Mouse (Mus musculus) kidney, postnatal 36 days (tissue): ENCODE data around the gene Elmod3.
A peak's percentile ranks its signal among the peaks of the same experiment; 100 is the strongest.

Source experiments
- DNase-seq, 2 experiments: peaks; one replicate each; pipeline ENCODE4 v3.0.0; 2021 to 2022; ENCODE audit warnings: mixed read lengths in 2 of 2

Elmod3 gene

DNA sequence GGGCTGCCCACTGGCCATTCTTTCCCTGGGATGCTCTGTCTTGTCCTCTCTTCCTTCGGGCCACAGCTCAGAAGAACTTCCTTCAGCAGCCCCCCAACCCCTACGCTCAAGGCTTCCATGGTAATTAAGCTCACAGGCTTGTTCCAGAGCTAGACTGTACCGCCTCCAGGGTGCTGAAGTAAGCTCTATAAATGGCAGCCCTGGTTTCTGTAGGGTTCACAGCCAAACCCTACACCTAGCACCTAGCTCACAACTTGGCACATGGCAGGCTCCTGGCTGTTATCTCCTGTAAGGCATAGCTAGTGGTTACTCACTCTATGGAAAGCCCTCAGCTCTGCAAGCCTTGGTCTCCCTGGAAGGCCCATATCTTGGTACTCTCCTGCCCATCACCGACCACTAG lies 65.6 kb downstream of the Elmod3 start:
- DNase-seq = no peak

DNA sequence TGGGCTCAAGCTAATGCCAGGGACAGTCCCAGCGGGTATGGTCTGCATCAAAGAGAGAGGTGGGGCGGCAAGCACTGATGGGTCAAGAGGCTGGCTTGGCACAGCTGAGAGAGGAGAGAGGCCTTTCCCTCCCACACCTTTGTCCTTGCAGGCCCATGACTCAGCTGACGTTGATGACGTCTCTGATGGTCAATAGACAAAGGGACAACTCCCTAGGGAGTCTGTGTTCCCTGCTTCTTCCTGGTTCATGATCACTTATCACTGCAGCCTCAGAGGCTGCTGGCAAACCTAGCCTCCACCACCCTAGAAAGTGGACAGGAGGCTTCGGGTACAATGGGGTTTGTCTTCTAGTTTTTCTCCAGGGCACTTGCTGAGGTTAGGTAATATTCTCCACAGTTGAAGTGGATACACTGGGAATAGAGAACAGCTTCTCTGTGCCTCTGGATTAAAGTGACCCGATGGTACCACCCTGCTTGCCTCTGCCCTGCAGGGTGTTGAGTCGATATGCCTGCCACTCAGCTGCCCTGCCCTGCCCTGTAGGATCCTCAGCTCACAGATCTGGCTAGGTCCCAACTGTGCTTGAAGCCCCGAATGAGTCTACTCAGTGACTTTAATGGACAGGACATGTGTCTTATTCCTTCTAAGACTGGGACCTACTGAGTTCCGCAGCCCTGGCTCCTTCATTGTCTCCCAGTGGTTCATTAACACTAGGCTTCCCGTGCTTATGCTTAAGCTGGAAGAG lies 69.6 kb downstream of the Elmod3 start:
- peak; percentile 49 to 84 for DNase-seq

DNA sequence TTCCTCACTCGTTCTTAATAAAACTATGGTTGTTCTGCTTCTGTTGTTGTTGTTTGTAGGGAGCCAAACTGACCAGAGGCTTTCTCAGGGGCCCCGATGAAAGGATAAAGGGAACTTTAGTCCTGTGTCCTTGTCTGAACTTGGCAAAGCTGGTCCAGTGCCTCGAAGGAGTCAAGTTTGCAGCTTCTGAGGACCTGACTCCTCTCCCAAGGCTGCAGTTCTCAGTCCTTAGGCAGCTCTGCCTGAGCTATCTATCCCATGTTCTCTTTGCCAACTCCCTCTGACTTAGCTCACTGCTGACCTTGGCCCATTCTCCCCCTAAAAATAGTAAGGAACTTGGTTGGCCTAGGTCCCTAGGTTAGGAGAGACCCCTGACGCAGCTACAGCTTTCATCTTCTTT lies 71.1 kb downstream of the Elmod3 start:
- DNase-seq = no peak

DNA sequence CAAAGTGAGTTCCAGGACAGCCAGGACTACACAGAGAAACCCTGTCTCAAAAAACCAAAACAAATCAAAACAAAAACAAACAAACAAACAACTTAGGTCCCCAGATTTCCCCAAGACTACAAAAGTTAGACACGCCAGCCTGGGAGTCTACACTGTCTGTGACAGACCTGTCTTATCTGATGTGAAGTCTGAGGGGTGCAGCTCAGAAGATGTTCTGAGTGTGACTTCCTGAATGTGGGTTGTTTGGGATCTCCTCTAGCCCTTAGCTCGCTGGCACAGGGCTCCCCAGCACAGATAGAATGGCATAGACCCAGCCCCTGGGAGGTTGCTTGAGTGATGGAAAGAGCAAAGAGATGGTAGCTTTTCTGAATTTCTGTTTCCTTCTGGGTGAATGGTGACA lies 74.1 kb downstream of the Elmod3 start:
- no peak for DNase-seq

DNA sequence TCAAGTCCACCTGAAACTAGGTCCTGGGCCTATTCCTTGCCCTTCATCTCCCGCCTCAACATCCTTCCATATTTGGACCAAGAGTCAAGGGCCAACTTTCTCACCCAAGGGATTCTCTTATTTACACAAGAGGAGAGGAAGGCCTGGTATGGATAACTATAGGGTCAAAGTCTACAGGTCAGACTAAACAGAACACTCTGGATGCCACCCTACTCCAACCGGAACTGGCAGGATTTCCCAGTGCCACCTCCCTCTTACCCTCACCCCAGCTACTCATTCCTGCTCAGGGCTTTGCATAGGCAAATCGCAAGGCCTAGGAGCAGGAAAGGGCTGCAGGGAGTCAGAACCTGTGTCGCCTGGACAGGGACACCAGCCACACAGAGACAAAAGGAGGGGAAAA lies 75.0 kb downstream of the Elmod3 start:
- no peak for DNase-seq

DNA sequence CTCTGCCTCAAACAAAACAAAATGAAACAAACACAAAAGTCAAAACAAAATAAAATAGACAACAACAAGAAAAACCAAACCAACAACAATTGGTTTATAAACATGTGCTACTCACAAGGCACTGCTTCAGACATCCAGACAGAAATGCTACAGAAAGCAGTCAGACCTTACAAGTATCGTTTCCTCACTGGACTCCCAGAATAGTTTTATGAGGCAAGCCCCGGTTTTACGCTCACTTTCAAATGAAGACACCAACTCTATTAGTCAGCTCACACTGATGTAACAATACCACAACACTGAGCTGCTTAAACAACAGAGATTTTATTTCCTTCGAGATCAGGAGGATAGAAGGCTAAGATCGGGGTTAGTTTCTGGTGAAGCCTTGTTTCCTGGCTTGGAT lies 75.9 kb downstream of the Elmod3 start:
- no peak for DNase-seq

DNA sequence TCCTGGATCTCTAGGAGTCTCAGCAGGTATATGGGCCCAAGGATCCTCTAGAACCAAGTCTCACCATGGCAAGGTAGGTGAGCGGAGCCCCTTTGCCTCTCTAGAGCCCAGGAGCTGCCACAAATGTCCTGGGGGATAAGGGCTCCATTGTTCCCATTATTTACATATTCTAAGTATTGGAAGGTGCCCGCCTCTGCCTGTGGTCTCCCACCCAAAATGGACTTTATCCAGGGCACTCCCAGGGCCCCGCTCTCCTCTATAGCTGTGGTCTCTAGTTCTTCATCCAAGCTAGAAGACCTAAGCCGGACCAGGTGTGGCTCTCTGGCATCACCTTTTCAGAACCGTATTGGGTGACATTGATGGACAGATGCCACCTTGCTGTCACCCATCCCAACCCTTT lies 76.6 kb downstream of the Elmod3 start, which contains the start of gene Sh2d6:
TSS of gene Sh2d6 (minus strand) at position 101 of the 400 bp plus-strand sequence.
- DNase-seq = no peak

DNA sequence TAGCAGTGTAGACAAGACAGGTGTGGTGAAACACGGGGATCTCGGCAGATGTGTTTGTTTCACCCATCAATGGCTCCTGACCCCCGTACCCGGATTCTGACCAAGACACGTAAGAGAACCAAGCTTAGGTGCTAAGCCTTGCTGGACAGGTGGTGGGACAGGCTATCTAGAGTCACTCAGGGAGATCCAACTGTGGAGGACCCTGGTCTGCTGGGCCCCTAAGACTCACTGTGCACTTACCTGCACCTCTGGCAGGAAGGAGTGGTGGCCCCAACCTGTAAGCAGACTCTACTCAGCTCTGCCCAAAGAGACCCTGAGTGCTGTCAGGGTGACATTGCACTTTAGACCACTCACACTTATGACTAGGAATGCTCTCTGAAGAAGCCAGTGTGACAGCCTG lies 77.3 kb downstream of the Elmod3 start:
- no peak for DNase-seq

DNA sequence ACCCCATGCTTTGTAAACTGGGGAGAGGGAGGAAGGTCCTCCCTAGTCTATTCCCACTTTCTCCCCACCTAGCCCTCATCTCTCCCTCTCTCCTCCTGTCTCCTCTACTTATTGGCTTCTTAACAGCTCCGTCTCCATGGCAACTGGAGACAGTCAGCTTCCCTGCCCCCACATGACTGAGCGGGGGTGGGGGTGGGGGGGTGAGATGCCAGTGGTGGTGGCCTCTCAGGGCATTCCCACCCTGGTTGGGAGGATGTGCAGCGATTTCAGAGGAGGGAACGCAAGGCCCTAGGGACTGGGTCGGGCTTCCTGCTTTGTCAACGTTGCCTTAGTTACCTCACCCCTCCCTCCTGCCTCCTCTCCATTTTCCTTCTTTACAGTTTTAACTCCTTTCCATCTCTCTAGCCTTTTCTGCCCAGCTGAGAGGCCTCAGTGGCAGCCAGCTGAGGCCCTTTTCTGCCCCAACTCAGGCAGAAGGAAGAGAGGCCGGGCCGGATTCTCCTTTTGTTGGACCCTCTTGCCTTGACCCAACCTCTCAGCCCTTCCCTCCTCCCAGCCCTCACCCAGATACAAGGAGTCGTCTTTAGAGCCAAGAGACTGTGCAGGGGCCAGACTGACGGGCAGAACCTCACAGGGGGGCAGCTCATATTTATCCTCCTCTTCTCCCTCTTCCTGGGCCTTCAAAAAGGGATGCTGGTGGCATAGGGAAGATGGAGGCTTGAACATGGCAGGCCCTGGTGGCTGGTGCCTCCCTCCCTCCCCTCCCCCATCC lies 78.1 kb downstream of the Elmod3 start:
- DNase-seq = peak; percentile 57 to 63

DNA sequence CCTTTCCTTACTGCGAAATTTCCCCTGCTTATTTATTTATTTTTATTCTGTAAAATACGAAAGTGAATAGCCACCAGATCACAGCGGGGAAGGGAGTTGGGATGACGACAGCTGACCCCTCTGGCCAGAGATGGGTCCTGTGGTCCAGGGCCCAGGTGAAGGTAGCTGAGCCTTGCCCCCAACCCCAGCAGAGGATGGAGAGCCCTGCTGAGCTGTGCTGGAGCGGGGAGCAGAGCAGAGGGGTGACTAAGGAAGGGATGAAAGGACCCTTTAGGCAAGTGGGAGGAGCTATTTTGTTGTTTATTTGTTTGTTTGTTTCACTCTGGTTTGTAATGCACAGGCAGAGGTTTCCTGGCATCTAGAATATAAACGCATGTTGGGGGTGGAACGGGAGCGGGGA lies 78.9 kb downstream of the Elmod3 start:
- DNase-seq = no peak

DNA sequence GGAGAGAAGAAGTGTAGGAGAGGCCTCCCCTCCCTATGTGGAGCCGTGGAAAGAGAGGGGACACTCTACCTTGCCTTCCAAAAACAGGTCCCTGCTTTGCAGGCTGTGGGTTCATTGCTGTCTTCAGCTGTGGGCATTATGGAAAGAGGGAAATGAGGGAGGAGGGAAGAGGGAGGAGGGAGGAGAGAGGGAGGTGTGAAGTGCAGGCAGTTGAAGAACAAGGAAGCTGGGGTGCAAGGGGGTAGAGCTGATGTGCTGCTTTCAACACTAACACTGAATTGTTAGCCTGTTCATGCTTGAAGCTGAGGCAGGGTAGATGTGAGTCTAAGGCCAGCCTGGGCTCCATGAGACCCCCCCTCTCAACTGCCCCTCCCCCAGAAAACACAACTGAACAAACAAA lies 79.4 kb downstream of the Elmod3 start:
- no peak for DNase-seq
